Mouse (Mus musculus): ENCODE measurements around the gene Sh3glb1.

Sh3glb1 gene

DNA sequence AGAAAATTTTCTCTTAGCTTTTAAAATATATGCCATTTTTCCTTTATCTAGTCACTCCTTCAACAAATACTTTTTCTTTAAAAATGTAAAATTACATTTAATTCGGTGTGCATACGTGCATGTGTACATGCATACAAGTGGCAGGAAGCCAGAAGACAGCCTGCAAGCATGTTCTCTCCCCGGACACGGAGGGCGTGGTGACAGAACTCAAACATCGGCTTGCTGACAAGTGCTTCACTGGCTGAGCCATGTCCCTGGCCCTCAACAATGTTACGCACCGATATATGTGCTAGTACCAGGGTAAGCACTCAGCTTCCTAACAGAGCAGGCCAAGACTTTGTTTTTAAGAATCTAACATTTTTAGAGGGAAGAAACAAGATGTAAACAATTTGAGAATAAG, 5.5 kb downstream of the Sh3glb1 start:
- peak; percentile 22 for DNase-seq (ENCODE audit: low spot score)

DNA sequence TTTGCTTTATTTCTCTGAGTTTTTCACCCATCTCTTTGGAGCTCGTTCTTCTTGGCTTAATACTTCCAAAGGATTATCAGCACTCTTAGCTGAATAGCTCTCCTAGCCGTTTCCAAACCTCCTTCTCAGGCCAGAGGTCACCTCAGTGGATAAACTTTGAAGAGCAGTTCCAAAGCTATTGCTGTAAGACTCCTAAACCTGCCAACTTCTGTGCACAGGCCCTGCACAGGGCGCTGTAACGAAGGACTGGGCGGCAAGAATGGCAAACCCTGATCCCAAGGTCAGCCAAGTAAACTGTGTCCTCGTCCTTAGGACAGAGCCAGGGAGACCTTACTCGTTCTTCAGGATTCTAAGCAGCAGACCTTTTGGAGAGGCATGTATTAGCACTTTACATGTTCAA, 6.0 kb downstream of the Sh3glb1 start:
- DNase-seq (ENCODE audit: low spot score): peak; percentile 37

DNA sequence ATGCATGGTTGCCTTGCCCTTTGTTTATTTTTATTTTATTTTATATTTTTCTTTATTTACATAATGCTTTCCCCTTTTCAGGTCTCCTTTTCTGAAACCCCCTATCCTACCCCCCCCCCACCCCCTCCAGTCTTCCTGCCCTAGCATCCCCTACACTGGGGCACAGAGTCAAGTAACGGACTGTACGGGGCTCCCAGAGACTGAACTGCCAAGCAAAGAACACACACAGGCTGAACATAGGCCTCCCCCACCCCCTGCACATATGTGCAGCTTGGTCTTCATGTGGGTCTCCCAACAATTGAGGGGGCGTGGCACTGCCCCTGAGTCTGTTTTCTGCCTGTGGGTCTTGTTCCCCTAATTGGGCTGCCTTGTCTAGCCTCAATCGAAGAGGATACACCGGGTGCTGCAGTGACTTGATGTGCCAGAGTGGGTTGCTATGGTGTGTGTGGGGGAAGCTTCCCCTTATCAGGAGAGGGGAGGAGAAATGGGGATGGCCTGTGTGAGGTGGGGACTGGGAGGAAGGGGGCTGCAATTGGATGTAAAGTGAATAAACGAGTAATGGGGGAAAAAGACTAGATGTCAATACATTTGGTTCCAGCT, 8.4 kb downstream of the Sh3glb1 start:
- no peak for DNase-seq (ENCODE audit: low spot score)

DNA sequence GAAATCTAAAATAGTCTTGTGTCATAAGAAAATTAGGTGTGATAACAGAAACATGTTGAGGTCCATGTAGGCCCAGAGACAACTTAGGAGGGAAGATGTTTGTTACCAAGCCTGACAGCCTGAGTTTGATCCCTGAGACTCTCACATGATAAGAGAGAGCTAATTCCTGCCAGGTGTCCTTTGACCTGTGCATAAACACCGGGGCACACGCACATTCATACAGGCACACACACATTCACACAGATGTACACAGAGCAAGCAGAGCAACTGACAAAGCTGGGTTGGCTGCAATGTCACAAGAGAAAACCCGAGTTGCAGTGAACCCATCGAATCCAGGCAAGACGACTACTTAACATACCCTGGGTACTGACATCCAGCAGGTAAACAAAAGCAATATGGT, 11.5 kb downstream of the Sh3glb1 start:
- DNase-seq (ENCODE audit: low spot score): no peak

DNA sequence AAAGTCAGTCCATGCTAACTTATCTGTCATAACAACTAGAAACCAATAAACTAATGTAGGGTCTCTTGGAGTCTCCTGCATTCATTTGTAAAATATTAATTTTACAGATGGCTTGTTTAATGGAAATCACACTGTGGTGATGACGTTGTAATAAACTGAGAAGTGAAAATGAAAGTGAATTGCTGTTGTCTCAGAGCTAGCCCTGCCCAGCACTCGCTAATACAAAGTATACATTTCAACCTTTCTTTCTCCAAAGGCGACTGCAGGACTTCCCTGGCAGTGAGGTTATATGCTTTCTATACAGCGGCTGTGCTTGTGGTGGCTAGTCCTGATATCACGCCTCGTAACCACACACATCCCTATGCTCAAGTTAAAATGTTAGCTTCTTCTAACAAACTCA, 16.2 kb downstream of the Sh3glb1 start:
- no peak for DNase-seq (ENCODE audit: low spot score)

DNA sequence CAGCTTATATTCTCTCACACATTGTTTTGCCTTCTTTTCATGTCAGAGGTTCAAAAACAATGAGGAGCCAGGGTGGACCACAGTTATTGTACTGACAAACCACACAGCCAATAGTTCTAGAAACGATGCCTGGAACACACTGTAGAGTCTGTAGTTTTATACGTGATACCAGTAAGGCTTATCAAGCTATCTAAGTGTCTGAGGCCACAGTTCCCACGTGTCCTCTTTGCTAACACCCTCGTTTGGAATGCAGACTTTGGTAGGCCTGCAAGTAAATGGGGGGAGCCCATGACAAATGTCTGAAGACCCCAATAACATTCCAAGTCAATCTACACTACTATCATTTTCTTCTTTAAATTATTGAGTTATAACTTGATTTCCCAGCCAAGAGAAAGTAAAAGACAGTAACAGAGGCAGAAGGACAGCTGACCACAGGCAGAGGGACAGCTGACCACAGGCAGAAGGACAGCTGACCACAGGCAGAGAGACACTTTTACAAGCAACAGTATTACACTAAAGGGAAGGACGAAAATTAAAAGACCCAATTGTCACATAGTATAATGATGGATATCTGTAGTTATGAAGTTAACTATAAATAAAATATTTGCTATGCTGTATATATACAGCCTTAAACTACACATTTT, 21.2 kb downstream of the Sh3glb1 start:
- no peak for DNase-seq (ENCODE audit: low spot score)

DNA sequence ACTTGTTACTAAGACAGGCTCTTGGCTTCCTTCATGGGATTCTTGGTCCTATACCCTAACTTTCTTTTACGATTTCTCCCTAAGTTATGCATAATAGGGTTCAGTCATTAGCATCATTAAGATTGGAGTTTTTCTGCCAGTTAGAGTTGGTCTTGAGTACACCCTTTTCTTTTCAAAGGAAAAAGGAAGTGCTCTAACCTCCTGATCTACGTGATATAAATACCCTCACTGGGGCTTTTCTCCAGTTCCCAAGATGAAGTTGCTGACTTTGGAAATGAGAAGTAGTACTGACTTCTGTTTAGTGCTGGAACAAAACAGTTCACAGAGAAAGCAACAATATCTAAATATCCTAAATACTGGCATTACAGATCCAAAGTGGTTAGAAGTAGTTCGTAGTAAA, 22.2 kb downstream of the Sh3glb1 start:
- no peak for DNase-seq (ENCODE audit: low spot score)

DNA sequence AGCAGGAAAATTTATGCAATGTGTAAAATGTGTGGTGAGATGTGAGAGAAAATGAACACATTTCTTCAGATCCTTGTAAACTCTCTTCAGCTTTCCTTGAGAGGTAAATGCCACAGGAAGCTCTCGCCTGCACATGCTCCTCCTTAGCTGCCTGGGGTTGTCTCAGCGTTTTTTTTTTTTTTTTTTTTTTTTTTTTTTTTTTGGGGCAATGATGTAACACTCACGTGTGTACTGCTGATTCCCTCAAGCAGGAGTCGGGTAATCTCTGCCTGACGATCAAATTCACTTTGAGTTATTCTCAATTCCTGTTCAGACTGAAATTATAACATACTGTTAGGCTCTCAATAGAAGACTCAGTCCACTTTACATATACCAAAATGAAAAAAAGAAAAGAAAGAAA, 23.0 kb downstream of the Sh3glb1 start:
- no peak for DNase-seq (ENCODE audit: low spot score)

DNA sequence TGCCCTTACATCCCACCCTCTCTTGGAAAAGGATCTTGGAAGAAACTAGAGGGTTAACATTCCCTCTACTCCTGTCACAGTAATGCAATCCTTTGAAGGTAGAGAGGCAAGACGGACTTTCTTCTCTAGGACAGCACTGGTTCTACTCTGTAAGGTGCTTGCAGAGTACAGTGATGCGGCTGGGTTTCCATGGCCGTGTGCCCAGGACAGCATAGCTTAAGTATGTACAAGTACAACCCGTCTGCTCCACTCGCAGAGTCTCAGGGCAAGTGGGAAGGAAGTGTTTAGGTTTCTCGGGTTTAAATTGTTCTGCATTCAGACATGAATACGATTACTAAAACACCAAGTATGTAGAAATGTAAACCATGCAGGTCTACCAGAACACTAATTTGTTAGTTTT, 25.2 kb downstream of the Sh3glb1 start:
- DNase-seq (ENCODE audit: low spot score): no peak

DNA sequence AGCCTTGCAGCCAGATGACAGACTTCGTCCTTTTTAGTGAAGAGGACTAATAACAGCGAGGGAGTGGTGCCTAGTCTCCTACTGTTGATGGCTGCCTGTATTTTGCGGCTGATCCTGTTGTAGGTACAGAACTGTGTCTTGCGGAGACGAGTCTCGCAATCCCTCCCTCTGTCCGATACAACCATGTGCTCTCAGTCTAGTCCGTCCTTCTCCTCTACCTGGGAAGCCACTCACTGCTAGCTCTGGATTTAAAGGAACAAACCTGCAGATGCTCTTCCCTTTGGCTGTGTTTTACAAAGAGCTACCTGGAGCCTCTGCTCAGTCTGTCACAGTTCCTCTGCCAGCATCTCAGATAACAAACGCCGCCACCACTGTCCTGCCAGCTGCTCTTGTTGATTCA, 26.1 kb downstream of the Sh3glb1 start:
- DNase-seq (ENCODE audit: low spot score): no peak

DNA sequence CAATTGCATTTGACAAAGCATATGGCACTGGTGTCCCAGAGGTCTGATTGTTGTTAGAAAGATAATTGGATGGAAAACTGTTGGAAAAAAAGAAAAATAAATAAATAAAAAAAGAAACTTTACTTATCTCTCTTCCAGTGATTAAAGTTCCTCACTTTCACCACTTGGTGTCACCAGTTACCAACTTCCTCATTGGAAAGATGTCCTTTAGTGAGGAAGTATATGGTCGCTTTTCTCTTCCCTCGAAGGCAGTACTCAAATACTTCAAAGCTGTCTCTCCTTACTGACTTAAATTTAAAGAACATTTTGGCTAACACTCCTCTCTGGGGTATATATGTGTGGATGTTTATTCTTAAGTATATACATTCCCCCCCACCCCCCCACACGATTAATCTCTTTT, 28.1 kb downstream of the Sh3glb1 start:
- no peak for DNase-seq (ENCODE audit: low spot score)

DNA sequence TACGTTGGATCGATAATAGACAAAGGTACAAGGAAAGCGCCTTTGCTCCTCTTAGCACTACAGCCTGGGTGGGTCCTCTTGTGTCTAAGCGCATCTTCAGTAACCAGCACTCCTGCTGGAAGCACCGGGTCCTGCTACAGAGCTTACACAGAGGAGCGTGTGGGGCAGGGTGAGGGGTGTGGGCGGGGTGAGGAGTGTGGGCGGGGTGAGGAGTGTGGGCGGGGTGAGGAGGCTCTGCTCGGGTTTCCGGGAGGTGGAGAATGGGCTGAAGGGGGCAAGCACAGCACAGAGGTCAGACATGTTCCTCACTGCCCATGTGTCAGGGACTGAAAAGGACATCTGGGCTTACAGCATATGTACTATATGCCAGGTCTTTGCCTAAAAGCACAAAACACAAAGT, 30.9 kb downstream of the Sh3glb1 start:
- peak; percentile 38 for DNase-seq (ENCODE audit: low spot score)

DNA sequence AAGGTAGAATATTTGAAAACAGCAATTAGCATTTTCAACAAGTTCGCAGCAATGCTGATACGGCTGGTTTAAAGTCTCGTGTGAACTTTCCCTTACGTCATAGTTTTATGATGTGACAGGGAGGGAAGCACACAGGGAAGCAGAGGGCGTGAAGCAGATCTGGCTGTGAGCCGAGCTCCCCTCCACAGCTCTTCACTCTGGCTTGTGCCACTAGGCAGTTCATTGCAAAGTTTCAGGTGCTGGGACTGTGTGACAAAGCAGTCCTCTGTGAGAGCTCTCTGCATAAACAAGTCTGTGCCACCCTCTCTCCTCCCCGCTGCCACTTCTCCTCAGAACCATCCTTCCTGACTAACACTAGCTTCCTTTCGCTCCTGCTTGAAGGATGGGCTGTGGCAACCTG, 31.9 kb downstream of the Sh3glb1 start:
- DNase-seq (ENCODE audit: low spot score): no peak

DNA sequence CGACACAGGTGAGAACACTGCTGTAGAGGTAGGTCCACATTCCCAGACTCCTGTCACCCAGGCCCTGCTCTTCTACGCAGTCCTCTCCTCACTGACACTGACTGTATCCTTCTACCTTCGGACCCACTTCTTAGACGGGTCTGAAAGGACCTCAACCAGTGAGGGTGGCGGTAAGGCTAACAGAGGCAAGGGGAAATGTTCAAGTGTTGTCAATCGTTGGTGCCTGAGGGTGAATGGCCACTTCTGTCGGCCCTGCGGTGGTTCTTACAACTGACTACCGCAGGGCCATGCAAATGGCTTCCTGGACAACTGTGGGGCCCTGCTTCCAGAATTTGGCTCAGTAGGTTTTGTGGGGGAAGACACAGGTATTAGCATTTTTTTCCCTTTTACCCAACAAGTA, 32.5 kb downstream of the Sh3glb1 start:
- no peak for DNase-seq (ENCODE audit: low spot score)

DNA sequence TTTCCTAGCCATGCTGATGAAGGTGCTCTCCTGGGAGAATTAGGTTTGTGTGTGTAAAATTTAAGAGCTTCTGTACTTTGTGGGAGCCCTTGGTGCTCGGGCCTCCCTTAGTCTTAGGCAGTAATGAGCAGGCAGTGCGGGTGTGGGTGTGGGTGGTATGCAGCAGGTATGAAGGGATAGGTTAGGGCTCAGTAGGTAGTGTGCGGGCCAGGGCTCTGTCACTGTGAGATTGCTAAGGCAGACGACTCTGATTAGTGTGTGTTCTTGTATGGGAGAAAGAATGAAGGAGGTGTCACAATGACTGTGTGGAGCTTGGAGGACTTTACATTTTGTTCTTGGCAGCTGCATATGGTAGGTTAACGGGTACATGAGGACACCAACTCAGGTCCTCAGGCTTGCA, 34.0 kb downstream of the Sh3glb1 start:
- no peak for DNase-seq (ENCODE audit: low spot score)

DNA sequence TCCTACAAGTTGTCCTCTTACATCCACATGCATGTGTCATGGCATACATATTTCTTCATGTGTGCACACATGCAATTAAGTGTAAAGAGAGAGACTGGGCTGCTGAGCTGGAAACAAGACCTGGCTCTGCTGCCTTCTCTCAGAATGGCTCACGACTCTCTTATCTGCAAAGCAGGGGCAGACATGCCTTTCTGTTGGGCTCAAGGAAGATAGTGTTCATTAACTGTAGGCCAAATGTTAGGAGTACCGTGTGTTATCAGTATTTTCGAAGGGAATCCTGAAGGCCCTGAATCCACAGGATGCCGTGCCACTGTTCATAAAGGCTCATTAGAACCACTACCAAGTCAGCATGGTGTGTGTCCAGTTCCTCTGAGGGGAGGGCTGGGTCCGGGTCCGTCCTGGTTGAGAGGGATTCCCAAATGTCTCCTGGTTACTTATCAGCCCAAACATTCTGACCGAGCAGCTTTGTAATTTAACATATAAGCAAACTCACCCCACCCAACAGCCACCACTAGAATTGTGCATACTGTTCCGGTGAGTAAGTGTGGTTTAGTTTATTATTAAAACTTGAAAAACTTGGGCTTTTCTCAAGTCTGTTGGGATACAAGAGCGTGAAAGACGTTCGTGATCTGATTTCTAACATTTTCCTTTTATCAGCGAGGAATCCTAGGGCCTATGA, 36.9 kb downstream of the Sh3glb1 start:
- DNase-seq (ENCODE audit: low spot score): no peak

DNA sequence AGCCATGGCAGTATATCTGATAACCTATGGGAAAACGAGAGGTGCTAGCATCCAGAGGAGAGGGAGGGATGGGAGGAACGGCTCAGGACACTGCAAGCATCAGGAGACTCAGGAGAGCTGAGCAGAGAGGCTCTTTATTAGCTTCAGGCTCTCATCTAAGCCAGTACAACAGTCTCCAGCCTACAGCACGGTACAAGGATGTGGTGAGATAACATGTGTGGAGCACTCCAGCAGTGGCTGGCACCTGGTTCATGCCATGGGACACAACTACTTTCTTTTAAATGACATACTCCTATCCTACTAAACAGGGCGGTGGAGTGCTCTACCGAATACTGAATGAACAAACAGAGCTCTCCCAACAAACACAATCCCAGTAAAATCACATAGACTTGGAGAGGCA, 38.6 kb downstream of the Sh3glb1 start:
- no peak for DNase-seq (ENCODE audit: low spot score)

DNA sequence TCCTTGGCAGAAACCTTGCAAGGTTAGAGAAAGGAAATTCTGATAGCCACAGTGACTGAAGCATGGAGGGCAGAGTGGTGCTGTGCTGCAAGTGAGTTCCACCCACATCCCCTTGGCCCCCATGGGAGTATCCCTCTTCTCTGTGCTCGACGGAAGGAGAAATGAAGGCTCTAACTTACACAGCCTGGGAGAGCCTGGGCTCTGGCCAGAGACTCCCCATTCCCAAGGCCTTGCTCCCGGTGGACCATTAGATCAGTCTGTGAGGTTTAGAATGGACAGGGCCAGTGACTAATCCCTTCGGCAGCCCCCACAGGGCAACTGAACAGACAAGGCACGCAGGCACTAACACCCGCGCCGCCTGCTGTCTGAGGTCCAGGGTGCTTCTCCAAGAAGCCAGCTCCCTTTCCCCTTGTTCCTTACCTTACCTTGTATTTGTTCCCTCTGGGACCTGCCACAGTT, 40.4 kb downstream of the Sh3glb1 start:
- no peak for DNase-seq (ENCODE audit: low spot score)

DNA sequence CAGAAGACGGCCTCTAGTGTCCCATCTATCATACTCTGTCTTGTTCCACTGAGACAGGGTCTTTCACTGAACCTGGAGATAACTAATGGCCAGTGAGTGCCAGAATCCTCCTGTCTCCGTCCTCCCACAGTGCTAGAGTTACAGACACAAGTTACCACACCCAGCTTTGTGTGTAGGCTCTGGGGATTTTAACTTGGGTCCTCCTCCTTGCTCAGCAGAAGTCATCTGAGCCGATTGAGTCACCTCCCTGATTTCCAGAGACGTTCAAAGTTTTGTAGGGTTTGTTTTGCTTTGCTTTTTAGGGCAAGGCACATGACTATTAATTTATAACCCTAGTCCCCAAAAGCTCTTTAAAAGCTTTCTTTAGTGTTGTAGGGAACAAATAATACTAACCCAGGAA, 41.0 kb downstream of the Sh3glb1 start:
- no peak for DNase-seq (ENCODE audit: low spot score)

DNA sequence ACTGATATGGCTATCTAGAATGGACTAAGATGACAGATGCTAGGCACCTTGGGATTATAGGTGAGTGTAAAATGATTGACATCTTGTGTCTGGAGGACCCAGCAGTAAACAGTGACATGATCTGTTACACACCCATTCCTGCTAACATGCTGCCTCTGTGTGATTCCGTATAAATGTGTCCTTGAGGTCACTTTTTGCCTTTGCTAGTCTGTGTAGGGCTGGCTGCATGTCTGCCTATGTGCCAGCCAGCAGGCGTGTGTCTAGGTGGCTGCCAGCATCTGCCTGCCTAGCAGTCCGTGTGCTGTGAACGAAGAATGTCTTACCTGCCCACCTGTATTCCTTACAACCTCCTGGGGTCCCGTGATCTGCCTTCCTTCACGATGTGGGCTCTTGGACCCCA, 42.4 kb downstream of the Sh3glb1 start:
- no peak for DNase-seq (ENCODE audit: low spot score)

DNA sequence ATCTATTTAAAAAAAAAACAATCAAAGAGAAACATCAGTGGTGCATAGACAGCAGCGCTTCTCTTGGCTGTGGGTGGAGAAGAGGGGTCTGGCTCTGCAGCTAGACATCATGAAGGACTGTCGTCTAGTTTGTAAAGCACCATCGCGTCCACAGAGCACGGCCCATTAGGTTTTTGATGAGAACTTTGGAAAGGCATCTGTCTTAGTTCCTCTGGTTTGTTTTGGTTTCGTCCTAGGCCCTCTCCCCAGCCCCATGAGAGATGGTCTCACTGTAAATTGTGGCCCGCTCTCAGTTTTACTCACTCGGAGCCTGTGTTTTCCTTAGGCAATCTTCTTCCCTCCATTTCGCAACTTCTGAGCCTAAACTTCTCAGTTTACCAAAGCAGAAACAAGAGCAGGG, 43.9 kb downstream of the Sh3glb1 start:
- no peak for DNase-seq (ENCODE audit: low spot score)

DNA sequence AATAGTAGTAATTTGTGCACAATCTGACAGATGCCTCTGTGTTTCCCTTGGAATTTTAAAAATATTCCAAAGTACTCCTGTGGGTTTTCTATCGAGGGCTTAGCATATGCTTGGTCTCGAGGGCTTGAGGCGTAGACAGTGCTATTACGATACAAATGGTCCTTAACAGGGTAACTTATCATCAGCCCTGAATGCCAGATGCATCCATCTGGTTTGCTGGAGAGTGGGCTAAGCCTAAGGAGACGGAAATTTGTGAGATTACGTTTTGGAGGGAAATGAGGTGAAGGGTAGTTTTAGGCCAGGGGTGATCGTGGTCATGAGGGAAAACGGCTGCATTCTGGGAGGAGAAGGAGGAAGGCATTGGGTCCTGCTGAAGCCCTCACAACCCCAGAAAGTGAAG, 48.1 kb downstream of the Sh3glb1 start:
- DNase-seq (ENCODE audit: low spot score): no peak

DNA sequence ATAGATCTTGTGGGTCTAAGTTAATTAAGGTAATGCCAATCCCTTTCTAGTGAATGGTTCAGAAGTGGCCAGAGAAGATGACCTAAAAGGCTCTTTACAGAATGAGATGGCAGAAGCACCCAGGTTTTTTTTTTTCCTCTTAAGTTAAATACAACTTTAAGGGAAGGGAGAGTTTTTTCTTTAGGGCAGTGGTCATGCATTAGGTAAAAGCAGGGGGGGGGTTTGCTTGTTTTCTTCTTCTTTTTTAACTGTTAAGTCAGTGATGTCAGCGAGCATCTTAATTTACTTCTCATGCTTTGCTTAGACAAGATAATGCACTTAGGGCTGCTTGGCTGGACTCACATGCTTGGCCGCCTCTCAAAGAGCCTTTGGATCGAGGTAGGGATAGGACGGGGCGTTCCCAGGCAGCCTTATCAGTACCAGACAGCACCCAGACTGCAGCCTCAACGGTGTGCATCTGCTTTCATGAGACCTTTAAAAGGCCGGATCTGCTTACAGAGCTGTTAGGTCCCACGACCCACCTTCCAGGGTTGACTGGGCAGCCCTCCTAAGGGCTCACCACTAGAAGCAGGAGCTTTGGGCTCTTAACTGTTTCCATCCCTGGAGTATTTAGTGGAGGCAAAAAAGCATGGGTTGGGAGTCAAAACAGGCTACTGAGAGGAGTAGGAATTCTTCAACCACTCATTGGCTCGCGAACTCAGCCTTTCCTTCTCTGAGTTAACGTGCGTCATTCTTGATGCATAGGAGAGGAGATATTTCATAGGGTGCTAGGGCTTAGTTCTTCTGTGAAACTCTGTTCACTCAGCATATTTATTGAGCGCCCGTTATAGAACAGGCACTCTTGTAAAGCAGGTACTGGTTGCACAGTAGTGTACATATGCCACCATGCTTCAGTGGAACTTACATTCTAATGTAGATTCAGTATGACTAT, 49.9 kb downstream of the Sh3glb1 start:
- DNase-seq (ENCODE audit: low spot score): no peak
